Mouse (Mus musculus): ENCODE data around the gene Ttll3. TPM values are rescaled to one million over a fixed set of nuclear protein-coding genes. Genes with fewer than 3 reads are reported as not detected.

The Ttll3 gene
- total and polyA plus RNA-seq, 3 experiments: 0.87 to 5.3 (median 4.4) TPM

DNA sequence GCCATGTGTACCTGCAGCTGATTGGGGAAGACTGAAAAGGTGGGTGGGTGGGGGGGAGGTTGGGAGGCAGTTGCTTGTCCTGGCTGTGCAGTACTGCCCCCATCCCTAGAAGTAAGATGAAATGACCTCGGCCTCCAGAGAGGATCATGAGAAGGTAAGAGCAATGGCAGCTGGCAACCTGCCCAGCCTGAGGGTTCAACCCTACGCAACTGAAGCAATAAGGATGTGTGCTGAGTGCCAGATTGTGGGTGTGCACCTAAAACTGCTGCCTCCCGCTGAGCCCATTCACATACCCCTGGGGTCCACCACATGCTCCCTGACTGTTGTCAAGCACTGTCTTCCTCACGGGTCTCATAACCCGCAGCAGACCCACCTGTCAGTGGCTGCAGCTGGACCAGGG, 27.4 kb downstream of the Ttll3 start:
- Histone ChIP-seq H3K9ac (ENCODE audit: insufficient read depth, low read depth) (no peak overlapping the region), H3K4me1 (ENCODE audit: control insufficient read depth in 1 of 2, insufficient read depth in 2 of 2) (peaks cover 7 to 13% of the 10 kb centered on the region in 2 experiments; a peak in 3 of 4 replicates), H3K36me3 (replicated peaks in 1 of 2; ENCODE audit: control insufficient read depth in 1 of 2, insufficient read depth in 1 of 2, low read length in 1 of 2) (peaks cover 46 to 59% of the 10 kb centered on the region in 2 experiments), H3K9me3 (replicated peaks; ENCODE audit: low read length) (no peaks in the 10 kb centered on the region), H3K27ac (ENCODE audit: insufficient read depth, low read depth) (no peak overlapping the region), H3K4me2 (ENCODE audit: insufficient read depth, low read depth, poor library complexity, severe bottlenecking) (no peak overlapping the region), H3K79me2 (replicated peaks; ENCODE audit: control insufficient read depth, extremely low read depth, insufficient read depth, poor library complexity, severe bottlenecking) (no peaks in the 10 kb centered on the region), H3K4me3 (replicated peaks in 1 of 3; ENCODE audit: low read depth in 2 of 3, low read length in 2 of 3, poor library complexity in 1 of 3) (no peak overlapping the region), H3K27me3 (replicated peaks) (no peaks in the 10 kb centered on the region)
- dilution Hi-C loops (cut with MboI; ENCODE audit: extremely low pct_ligation_motif_present, extremely low pct_unique_long_range_greater_than_20kb, low sequenced_read_pairs): no loop called here
- in situ Hi-C loops (cut with MboI; ENCODE audit: low pct_ligation_motif_present, low pct_unique_long_range_greater_than_20kb, low sequenced_read_pairs): no loop called here
- no peak for DNase-seq (ENCODE audit: extremely low read depth)
- TF ChIP-seq UBTF (IDR thresholded peaks at IDR 0.05; ENCODE audit: low read depth, low read length): no peak
- no peak for TF ChIP-seq TCF12 (IDR thresholded peaks at IDR 0.05; ENCODE audit: low read depth, low read length)
- TF ChIP-seq CHD1 (IDR thresholded peaks at IDR 0.05; ENCODE audit: low read depth, low read length): no peak
- TF ChIP-seq HCFC1 (IDR thresholded peaks at IDR 0.05; ENCODE audit: low read depth, low read length): no peak
- TF ChIP-seq USF1 (IDR thresholded peaks at IDR 0.05; ENCODE audit: low read depth, low read length): no peak
- TF ChIP-seq POLR2A (IDR thresholded peaks at IDR 0.05; ENCODE audit: low read depth, low read length): no peak
- TF ChIP-seq ELF1 (IDR thresholded peaks at IDR 0.05; ENCODE audit: low read depth, low read length): no peak
- no peak for TF ChIP-seq POLR2AphosphoS2 (IDR thresholded peaks at IDR 0.05; ENCODE audit: low read depth, low read length)
- TF ChIP-seq ZKSCAN1 (IDR thresholded peaks at IDR 0.05; ENCODE audit: borderline replicate concordance, low read depth, low read length): no peak
- no peak for TF ChIP-seq RAD21 (IDR thresholded peaks at IDR 0.05; ENCODE audit: low read depth, low read length)

DNA sequence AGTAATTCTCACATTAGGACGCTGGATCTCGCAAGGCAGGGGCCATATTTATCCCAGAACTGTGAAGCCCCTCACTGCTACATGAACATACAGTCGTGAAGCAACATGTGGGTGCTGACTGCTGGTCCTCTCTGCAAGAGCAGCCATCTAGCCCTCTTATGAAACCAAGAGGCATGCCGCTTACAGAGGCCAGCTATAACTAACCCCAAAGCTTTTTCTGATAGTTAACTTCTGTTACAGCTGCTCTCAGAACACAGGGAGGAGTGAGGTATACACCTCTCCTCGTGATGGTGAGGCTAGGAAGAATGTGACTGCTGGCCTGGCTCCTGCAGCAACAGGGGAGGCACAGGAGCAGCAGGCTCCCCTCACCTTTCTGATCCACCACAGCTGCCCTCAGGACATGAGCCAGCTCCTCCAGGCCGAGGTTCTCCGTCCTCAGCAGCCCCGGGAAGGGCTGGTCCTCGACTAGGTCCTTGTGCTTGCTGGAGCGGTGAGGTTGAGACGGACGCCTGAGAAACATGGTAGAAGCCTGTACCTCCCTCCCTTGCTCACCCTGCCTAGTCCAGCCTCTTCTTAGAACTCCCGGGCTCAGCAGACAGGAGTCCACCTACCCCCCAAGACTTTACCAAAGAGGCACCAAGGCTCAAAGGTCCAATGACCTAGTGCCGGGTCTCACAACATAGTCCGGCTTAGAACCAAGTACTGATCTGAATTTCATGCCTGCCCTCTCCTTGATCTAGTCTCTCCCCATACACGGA, 29.6 kb downstream of the Ttll3 start:
- Histone ChIP-seq H3K4me3 (replicated peaks in 1 of 3; ENCODE audit: low read depth in 2 of 3, low read length in 2 of 3, poor library complexity in 1 of 3) (peak overlapping the region; percentile 60 to 85 (median 76)), H3K36me3 (replicated peaks in 1 of 2; ENCODE audit: control insufficient read depth in 1 of 2, insufficient read depth in 1 of 2, low read length in 1 of 2) (peaks cover 27 to 38% of the 10 kb centered on the region in 2 experiments), H3K4me2 (ENCODE audit: insufficient read depth, low read depth, poor library complexity, severe bottlenecking) (peak overlapping the region; percentile 82), H3K4me1 (ENCODE audit: control insufficient read depth in 1 of 2, insufficient read depth in 2 of 2) (peaks cover 7 to 13% of the 10 kb centered on the region in 2 experiments; a peak in 3 of 4 replicates), H3K79me2 (replicated peaks; ENCODE audit: control insufficient read depth, extremely low read depth, insufficient read depth, poor library complexity, severe bottlenecking) (no peaks in the 10 kb centered on the region), H3K27ac (ENCODE audit: insufficient read depth, low read depth) (no peak overlapping the region), H3K27me3 (replicated peaks) (no peaks in the 10 kb centered on the region), H3K9ac (ENCODE audit: insufficient read depth, low read depth) (peak overlapping the region; percentile 80), H3K9me3 (replicated peaks; ENCODE audit: low read length) (no peaks in the 10 kb centered on the region)
- dilution Hi-C loops (cut with MboI; ENCODE audit: extremely low pct_ligation_motif_present, extremely low pct_unique_long_range_greater_than_20kb, low sequenced_read_pairs) (no loop called here), in situ Hi-C loops (cut with MboI; ENCODE audit: low pct_ligation_motif_present, low pct_unique_long_range_greater_than_20kb, low sequenced_read_pairs) (no loop called here)
- no peak for TF ChIP-seq USF1 (IDR thresholded peaks at IDR 0.05; ENCODE audit: low read depth, low read length)
- 0 out of 2 replicates have a peak, but pooled peaks have one; percentile 15 for TF ChIP-seq SIN3A (IDR thresholded peaks at IDR 0.05; ENCODE audit: low read length)
- DNase-seq (ENCODE audit: extremely low read depth): no peak

DNA sequence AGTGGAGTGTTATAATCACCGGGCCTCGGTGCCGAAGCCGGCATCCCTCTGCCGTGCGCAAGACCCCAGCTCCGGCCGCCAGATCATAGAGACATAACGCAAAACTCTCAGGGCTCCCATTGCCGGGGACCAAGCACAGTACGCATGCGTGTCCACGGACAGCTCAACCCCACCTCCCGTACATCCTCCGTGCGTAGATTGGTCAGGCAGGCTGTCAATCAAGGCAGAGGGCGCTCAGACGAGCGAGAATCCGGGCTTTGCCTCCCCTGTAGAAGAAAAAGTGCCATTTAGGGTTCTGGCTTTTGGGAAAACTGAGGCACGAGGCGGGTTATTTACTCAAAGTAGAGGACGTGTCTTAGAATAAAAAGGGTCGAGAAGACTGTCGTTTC, 30.1 kb downstream of the Ttll3 start, which contains the start of gene Rpusd3:
Gene Rpusd3 (minus strand): TSS at position 142 of the 389 bp plus-strand sequence.
- H3K4me2 ChIP-seq (ENCODE audit: insufficient read depth, low read depth, poor library complexity, severe bottlenecking): peak within 1 kb of the TSS; percentile 84
- peak; percentile 99 for DNase-seq (ENCODE audit: extremely low read depth)
- dilution Hi-C loops (cut with MboI; ENCODE audit: extremely low pct_ligation_motif_present, extremely low pct_unique_long_range_greater_than_20kb, low sequenced_read_pairs): no loop called here
- H3K9me3 ChIP-seq (replicated peaks; ENCODE audit: low read length): no peaks in the 10 kb centered on the region
- in situ Hi-C loops (cut with MboI; ENCODE audit: low pct_ligation_motif_present, low pct_unique_long_range_greater_than_20kb, low sequenced_read_pairs): no loop called here
- no peaks in the 10 kb centered on the region for H3K79me2 ChIP-seq (replicated peaks; ENCODE audit: control insufficient read depth, extremely low read depth, insufficient read depth, poor library complexity, severe bottlenecking)
- peak within 1 kb of the TSS; percentile 60 to 85 (median 76) for H3K4me3 ChIP-seq (replicated peaks in 1 of 3; ENCODE audit: low read depth in 2 of 3, low read length in 2 of 3, poor library complexity in 1 of 3)
- peaks cover 21 to 32% of the 10 kb centered on the region in 2 experiments for H3K36me3 ChIP-seq (replicated peaks in 1 of 2; ENCODE audit: control insufficient read depth in 1 of 2, insufficient read depth in 1 of 2, low read length in 1 of 2)
- H3K9ac ChIP-seq (ENCODE audit: insufficient read depth, low read depth): peak within 1 kb of the TSS; percentile 80
- no peaks in the 10 kb centered on the region for H3K27me3 ChIP-seq (replicated peaks)
- peak within 1 kb of the TSS; percentile 31 for H3K27ac ChIP-seq (ENCODE audit: insufficient read depth, low read depth)
- H3K4me1 ChIP-seq (ENCODE audit: control insufficient read depth in 1 of 2, insufficient read depth in 2 of 2): peaks cover 7 to 13% of the 10 kb centered on the region in 2 experiments; a peak in 3 of 4 replicates
- TF ChIP-seq MXI1 (IDR thresholded peaks at IDR 0.05; ENCODE audit: low read depth, low read length) (no peak), CHD2 (IDR thresholded peaks at IDR 0.05; ENCODE audit: low read length) (peak; percentile 80), ZKSCAN1 (IDR thresholded peaks at IDR 0.05; ENCODE audit: borderline replicate concordance, low read depth, low read length) (no peak), TBP (conservative IDR thresholded peaks at IDR 0.05; ENCODE audit: low read depth, low read length) (0 out of 2 replicates have a peak, but pooled peaks have one; percentile 57), USF1 (IDR thresholded peaks at IDR 0.05; ENCODE audit: low read depth, low read length) (no peak), RCOR1 (conservative IDR thresholded peaks at IDR 0.05; ENCODE audit: low read depth, low read length) (no peak), NELFE (IDR thresholded peaks at IDR 0.05; ENCODE audit: low read depth, low read length) (peak; percentile 67; the same call in 1 of the 2 replicates), PAX5 (IDR thresholded peaks at IDR 0.05; ENCODE audit: low read length) (no peak), ELF1 (IDR thresholded peaks at IDR 0.05; ENCODE audit: low read depth, low read length) (peak; percentile 46; the same call in 1 of the 2 replicates), SIN3A (IDR thresholded peaks at IDR 0.05; ENCODE audit: low read length) (no peak), ZNF384 (IDR thresholded peaks at IDR 0.05; ENCODE audit: low read depth, low read length) (0 out of 2 replicates have a peak, but pooled peaks have one; percentile 19), EP300 (IDR thresholded peaks at IDR 0.05; ENCODE audit: low read length) (no peak), POLR2A (IDR thresholded peaks at IDR 0.05; ENCODE audit: low read depth, low read length) (peak; percentile 77), MEF2A (IDR thresholded peaks at IDR 0.05; ENCODE audit: borderline replicate concordance, low read depth, low read length) (no peak), ZMIZ1 (IDR thresholded peaks at IDR 0.05; ENCODE audit: low read depth, low read length) (no peak; the same call in 1 of the 2 replicates), HCFC1 (IDR thresholded peaks at IDR 0.05; ENCODE audit: low read depth, low read length) (peak; percentile 64), JUND (conservative IDR thresholded peaks at IDR 0.05; ENCODE audit: low read depth, low read length) (no peak), MYC (IDR thresholded peaks at IDR 0.05; ENCODE audit: low read depth, low read length) (peak; percentile 19; the same call in 1 of the 2 replicates)

Data from CH12.LX (cell line).